Mouse (Mus musculus) midbrain, embryonic 10.5 days (tissue): Measurements from ENCODE around the gene Pim2. TPM values are rescaled to one million over a fixed set of nuclear protein-coding genes. Genes with fewer than 3 reads are reported as not detected.
"Not testable (repeated sequence)": the region's sequence is repeated elsewhere in the genome, so short reads cannot be mapped to it uniquely, and the experiment has no call there.

Experiments used
- DNase-seq: peaks from one replicate; pipeline ENCODE4 v3.0.0-alpha.2; 2017; ENCODE audit warnings: low spot score
- H3K27ac ChIP-seq: fragments of 300-500 bp; sonication (generic); replicated peaks from 2 replicates; pipeline ENCODE4 v1.5.1; 2016; ENCODE audit warnings: mild to moderate bottlenecking
- H3K27me3 ChIP-seq: fragments of 300-500 bp; sonication (generic); 2 replicates; pipeline ENCODE4 v1.6.1; 2016; ENCODE audit warnings: low read depth, mild to moderate bottlenecking; ENCODE audit not compliant: poor library complexity, severe bottlenecking
- H3K36me3 ChIP-seq: fragments of 300-500 bp; sonication (generic); 2 replicates; pipeline ENCODE4 v1.6.1; 2016; ENCODE audit warnings: mild to moderate bottlenecking, moderate library complexity
- H3K4me1 ChIP-seq: fragments of 300-500 bp; sonication (generic); 2 replicates; pipeline ENCODE4 v1.6.1; 2016
- H3K4me3 ChIP-seq: fragments of 300-500 bp; sonication (generic); 2 replicates; pipeline ENCODE4 v1.5.1; 2016; ENCODE audit warnings: mild to moderate bottlenecking, moderate library complexity
- H3K9me3 ChIP-seq: fragments of 300-500 bp; sonication (generic); replicated peaks from 2 replicates; pipeline ENCODE4 v1.6.1; 2016; ENCODE audit warnings: mild to moderate bottlenecking
- WGBS: fragments of 180-500 bp; shearing (Covaris S2); methylation state at CpG from one replicate; pipeline ENCODE4 v1.1.7; 2016; 5-methylcytosine and 5-hydroxymethylcytosine counted together
- polyA plus RNA-seq: library from polyadenylated mRNA; unstranded; fragments of >200 nt; fragmentation: Nextera tagmentation; extraction: Ambion mirVana; gene quantifications from 2 replicates; pipeline ENCODE4 v1.2.1, GENCODE M21; 2016

Gene Pim2
- polyA plus RNA-seq, 1 experiment from 2014 or later, result 14.0 TPM

- peaks cover 27% of the 10 kb centered on the region for H3K36me3 ChIP-seq
- DNase-seq, result no peak
- no peak overlapping the region for H3K4me3 ChIP-seq
- no peaks in the 10 kb centered on the region for H3K27me3 ChIP-seq
- WGBS, result 88% methylated on average over 1 of the region's 1 CpGs
- no peak overlapping the region for H3K27ac ChIP-seq
- H3K4me1 ChIP-seq, result 0 out of 2 replicates have a peak, but pooled peaks cover 13% of the 10 kb centered on the region
- H3K9me3 ChIP-seq, result no peaks in the 10 kb centered on the region
Observed at GRCm38 (mm10) chrX:7867141-7867540, 10.9 kb upstream of the Pim2 start.

GRCm38 (mm10) chrX:7868506-7868905 lies 9.6 kb upstream of the Pim2 start:
- 47% methylated on average over 2 of the region's 2 CpGs for WGBS
- H3K4me1 ChIP-seq, result 0 out of 2 replicates have a peak, but pooled peaks cover 13% of the 10 kb centered on the region
- no peak for DNase-seq
- H3K27me3 ChIP-seq, result no peaks in the 10 kb centered on the region
- no peak overlapping the region for H3K27ac ChIP-seq
- H3K9me3 ChIP-seq, result no peaks in the 10 kb centered on the region; the same call in 1 of the 2 replicates
- H3K36me3 ChIP-seq, result peaks cover 41% of the 10 kb centered on the region
- no peak overlapping the region for H3K4me3 ChIP-seq

DNA sequence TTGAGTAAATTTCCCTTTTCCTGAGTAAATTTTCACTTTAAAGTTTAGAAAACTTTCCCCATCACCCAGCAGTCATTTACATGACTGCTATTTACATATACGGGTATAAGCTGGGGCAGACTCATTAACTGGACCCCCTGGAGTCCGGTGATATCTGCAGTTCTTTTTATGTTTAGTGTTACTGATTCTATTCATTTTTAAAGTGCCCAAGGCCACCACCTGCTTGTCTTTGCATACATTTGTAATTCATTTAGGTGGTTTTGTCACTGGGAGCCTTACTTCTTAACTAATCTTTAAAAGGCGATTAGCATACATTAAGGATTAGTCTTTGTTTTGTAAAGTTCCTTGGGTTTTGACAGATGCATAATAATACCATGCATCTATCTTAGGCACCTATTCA lies 8.2 kb upstream of the Pim2 start:
- 26% methylated on average over 3 of the region's 3 CpGs for WGBS
- no peak for DNase-seq
- 0 out of 2 replicates have a peak, but pooled peaks cover 13% of the 10 kb centered on the region for H3K4me1 ChIP-seq
- no peak overlapping the region for H3K27ac ChIP-seq
- H3K9me3 ChIP-seq, result no peaks in the 10 kb centered on the region; the same call in 1 of the 2 replicates
- H3K27me3 ChIP-seq, result no peaks in the 10 kb centered on the region
- no peak overlapping the region for H3K4me3 ChIP-seq
- peaks cover 54% of the 10 kb centered on the region for H3K36me3 ChIP-seq

DNA sequence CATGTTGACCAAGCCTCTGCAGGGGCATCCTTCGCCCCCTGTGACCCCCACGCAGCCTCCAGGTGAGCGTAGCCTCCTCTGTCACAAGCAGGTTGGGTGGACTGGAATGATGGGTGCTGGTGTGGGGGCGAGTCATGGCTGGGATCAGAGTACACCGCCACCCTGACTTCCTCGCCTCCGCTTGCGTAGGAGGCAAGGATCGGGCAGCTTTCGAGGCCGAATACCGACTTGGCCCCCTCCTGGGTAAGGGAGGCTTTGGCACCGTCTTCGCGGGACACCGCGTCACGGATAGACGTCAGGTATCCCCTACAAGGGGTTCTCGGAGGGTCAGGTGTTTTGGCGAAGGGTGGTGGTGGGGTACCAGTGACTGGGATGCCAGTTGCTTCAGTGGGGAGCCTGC lies 433 bp downstream of the Pim2 start:
- WGBS, result 23% methylated on average over 21 of the region's 21 CpGs
- Histone ChIP-seq H3K9me3 (peaks cover 15% of the 10 kb centered on the region; the same call in 1 of the 2 replicates), H3K27ac (peak overlapping the region; percentile 70), H3K27me3 (no peaks in the 10 kb centered on the region), H3K4me3 (peak overlapping the region; percentile 66), H3K4me1 (peaks cover 22% of the 10 kb centered on the region), H3K36me3 (peaks cover 28% of the 10 kb centered on the region)
- no peak for DNase-seq

- H3K4me3 ChIP-seq, result peak overlapping the region; percentile 66
- H3K27ac ChIP-seq, result no peak overlapping the region
- H3K36me3 ChIP-seq, result peaks cover 15% of the 10 kb centered on the region
- 21% methylated on average over 11 of the region's 11 CpGs for WGBS
- no peaks in the 10 kb centered on the region for H3K27me3 ChIP-seq
- H3K4me1 ChIP-seq, result peaks cover 26% of the 10 kb centered on the region
- H3K9me3 ChIP-seq, result peaks cover 21% of the 10 kb centered on the region; the same call in 1 of the 2 replicates
- DNase-seq, result peak; percentile 77
Observed at GRCm38 (mm10) chrX:7879819-7880218, 1.8 kb downstream of the Pim2 start.

DNA sequence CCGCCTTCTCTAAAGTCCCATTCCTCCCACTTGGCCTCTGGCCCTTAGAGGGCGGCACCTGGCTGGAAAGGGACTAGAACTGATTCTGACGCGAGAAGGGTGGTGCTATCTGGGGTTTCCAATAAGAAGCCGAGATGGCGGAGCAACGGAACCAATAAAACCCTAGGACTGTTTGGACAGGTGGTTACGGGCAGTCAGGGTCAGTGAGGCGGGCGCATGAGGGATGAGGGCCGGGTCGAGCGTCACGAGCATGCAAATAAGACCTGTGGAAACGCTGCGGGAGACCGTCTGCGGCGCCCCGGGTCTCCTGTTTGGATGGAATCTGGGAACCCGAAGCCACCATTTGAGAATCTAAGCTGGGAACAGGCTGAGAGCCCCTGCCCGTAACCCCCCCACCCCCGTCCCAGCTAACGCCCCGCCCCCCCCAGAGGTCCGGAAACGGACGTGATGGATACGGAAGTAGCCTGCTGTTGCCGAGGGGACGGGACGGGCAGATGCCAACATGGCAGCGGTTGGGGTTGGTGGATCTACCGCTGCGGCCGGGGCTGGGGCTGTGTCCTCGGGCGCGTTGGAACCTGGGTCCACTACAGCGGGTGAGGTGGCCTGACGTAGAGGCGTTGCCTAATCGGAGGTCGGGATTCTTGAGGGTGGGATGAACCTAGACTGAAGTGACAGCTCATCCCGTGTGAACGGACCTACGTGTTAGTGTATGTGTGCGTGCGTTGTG lies 5.9 kb downstream of the Pim2 start, which contains the start of gene Slc35a2:
Gene Slc35a2 (plus strand): TSS at position 188 of the 727 bp plus-strand sequence.
- Histone ChIP-seq H3K27ac (peak within 1 kb of the TSS; percentile 85), H3K36me3 (peaks cover 24% of the 10 kb centered on the region; the same call in 1 of the 2 replicates), H3K27me3 (no peaks in the 10 kb centered on the region), H3K4me3 (peak within 1 kb of the TSS; percentile 69), H3K4me1 (peaks cover 23% of the 10 kb centered on the region), H3K9me3 (peaks cover 9% of the 10 kb centered on the region; the same call in 1 of the 2 replicates)
- 16% methylated on average over 41 of the region's 49 CpGs for WGBS
- peak; percentile 76 for DNase-seq

GRCm38 (mm10) chrX:7898211-7898610 lies 20.1 kb downstream of the Pim2 start:
- Histone ChIP-seq H3K9me3 (0 out of 2 replicates have a peak, but pooled peaks cover 4% of the 10 kb centered on the region), H3K36me3 (peaks cover 40% of the 10 kb centered on the region), H3K4me3 (peak overlapping the region; percentile 64), H3K27me3 (no peaks in the 10 kb centered on the region), H3K4me1 (peaks cover 13% of the 10 kb centered on the region), H3K27ac (peak overlapping the region; percentile 88)
- DNase-seq, result no peak
- 28% methylated on average over 13 of the region's 13 CpGs for WGBS

GRCm38 (mm10) chrX:7898880-7899874 lies 21.1 kb downstream of the Pim2 start, which contains the start of the genes Pqbp1 and Timm17b:
Gene Pqbp1 (minus strand): TSS chrX:7899269.
Gene Timm17b (plus strand): TSS chrX:7899357.
- Histone ChIP-seq H3K27ac (peak within 1 kb of the TSS; percentile 88), H3K4me1 (peaks cover 13% of the 10 kb centered on the region), H3K9me3 (0 out of 2 replicates have a peak, but pooled peaks cover 4% of the 10 kb centered on the region), H3K27me3 (no peaks in the 10 kb centered on the region), H3K4me3 (peak within 1 kb of the TSS; percentile 64), H3K36me3 (peaks cover 37% of the 10 kb centered on the region)
- 13% methylated on average over 61 of the region's 62 CpGs for WGBS
- peak; percentile 84 for DNase-seq

DNA sequence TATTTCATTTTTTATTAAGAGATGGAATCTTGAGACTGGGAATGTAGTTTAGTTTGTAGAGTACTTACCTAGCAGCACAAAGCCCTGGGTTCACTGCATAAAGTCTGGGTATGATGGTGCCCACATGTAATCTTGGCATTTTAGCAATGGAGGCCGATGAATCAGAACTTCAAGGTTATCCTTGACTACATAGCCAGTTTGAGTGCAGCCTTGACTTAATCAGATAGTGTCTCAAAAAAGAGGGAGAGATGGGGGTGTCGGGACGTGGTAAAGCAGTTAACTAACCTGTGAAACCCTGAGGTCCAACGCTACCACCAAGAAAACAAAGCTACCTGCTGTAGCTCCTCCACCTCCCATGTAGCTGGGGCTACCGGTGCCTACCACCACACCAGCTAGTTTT lies 26.4 kb downstream of the Pim2 start:
- H3K27me3 ChIP-seq, result no peaks in the 10 kb centered on the region
- H3K27ac ChIP-seq, result no peak overlapping the region
- H3K9me3 ChIP-seq, result peaks cover 7% of the 10 kb centered on the region
- H3K4me1 ChIP-seq, result peaks cover 5% of the 10 kb centered on the region
- 92% methylated on average over 5 of the region's 5 CpGs for WGBS
- H3K36me3 ChIP-seq, result peaks cover 41% of the 10 kb centered on the region
- H3K4me3 ChIP-seq, result no peak overlapping the region
- no peak for DNase-seq

DNA sequence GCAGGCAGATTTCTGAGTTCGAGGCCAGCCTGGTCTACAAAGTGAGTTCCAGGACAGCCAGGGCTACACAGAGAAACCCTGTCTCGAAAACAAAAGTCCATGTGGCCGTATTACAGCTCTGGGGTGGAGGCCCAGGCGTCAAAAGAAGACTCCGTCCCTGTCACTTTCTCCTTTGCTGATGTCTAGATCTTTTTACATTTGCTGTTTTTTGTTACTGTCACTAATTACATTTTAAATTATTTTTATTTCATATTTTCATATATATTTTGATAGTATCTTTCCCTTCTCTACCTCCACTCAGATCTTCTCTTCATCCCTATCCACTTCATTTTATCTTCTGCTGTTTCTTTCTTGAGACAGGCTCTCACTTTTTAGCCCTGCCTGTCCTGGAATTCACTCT lies 29.7 kb downstream of the Pim2 start, which contains the start of gene Gm10491:
Gene Gm10491 (minus strand): TSS at position 101 of the 400 bp plus-strand sequence.
- Histone ChIP-seq H3K4me1 (no peaks in the 10 kb centered on the region), H3K9me3 (peaks cover 7% of the 10 kb centered on the region), H3K27ac (no peak within 1 kb of the TSS), H3K4me3 (no peak within 1 kb of the TSS), H3K36me3 (peaks cover 36% of the 10 kb centered on the region), H3K27me3 (no peaks in the 10 kb centered on the region)
- no peak for DNase-seq
- 89% methylated on average over 5 of the region's 5 CpGs for WGBS

DNA sequence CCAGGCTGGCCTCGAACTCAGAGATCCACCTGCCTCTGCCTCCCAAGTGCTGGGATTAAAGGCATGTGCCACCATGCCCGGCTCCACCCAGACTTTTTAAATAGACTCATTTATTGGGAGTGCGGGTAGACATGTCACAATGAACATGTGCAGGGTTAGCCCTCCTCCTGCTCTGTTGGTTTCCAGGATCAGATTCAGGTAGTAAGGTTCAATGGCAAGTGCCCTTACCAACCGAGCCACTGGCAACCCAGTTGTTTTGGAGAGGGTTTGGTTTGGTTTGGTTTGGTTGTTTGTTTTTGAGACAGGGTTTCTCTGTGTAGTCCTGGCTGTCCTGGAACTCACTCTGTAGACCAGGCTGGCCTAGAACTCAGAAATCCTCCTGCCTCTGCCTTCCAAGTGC lies 31.2 kb downstream of the Pim2 start, which contains the start of gene Gm10490:
Gene Gm10490 (plus strand): TSS at position 301 of the 400 bp plus-strand sequence.
- not testable (repeated sequence) for H3K27ac ChIP-seq, H3K9me3 ChIP-seq, H3K4me1 ChIP-seq, DNase-seq, H3K27me3 ChIP-seq, H3K4me3 ChIP-seq
- WGBS, result 94% methylated on average over 4 of the region's 4 CpGs
- peaks cover 29% of the 10 kb centered on the region for H3K36me3 ChIP-seq

- peaks cover 20% of the 10 kb centered on the region for H3K36me3 ChIP-seq
- H3K27me3 ChIP-seq, result no peaks in the 10 kb centered on the region
- H3K4me1 ChIP-seq, result no peaks in the 10 kb centered on the region
- WGBS, result 54% methylated on average over 6 of the region's 6 CpGs
- H3K9me3 ChIP-seq, result peaks cover 7% of the 10 kb centered on the region
- no peak overlapping the region for H3K4me3 ChIP-seq
- no peak for DNase-seq
- no peak overlapping the region for H3K27ac ChIP-seq
Observed at GRCm38 (mm10) chrX:7910473-7910872, 32.4 kb downstream of the Pim2 start.
